Mouse (Mus musculus): ENCODE data around the gene Srprb.

DNA sequence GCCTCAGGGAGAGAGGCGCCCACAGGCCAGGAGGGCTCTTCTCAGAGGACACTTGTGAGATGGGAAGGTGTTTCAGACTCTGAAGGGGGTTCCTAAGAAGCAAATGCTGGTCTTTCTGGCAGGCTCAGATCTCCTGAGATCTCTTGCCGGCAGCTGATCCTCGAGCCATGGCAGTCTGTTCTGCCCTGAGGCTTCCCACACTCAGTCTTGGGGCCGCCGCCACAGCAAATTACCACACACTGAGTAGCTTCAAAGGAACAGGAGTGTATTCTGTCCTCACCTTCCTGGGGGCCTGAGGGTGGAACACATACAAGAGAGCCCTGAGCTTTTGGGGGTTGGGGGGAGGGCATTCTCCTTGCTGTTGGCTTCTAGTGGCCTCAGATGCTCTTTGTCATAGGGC, 56.6 kb downstream of the Srprb start:
- no peak for TF ChIP-seq POLR2A (IDR thresholded peaks at IDR 0.05; ENCODE audit: insufficient read depth, low read depth, low read length)
- TF ChIP-seq CTCF (IDR thresholded peaks at IDR 0.05; ENCODE audit: insufficient read depth, low read depth, low read length), result no peak
